Mouse (Mus musculus): Measurements from ENCODE around the gene Txnip. TPM values are rescaled to one million over a fixed set of nuclear protein-coding genes. Genes with fewer than 3 reads are reported as not detected.

Txnip gene
- 652 TPM for total RNA-seq (2023)

GRCm38 (mm10) chr3:96557694-96558093 lies at the start of gene Txnip:
Gene Txnip (plus strand): TSS chr3:96557957.

GRCm38 (mm10) chr3:96524914-96525313 lies 32.8 kb upstream of the Txnip start, which contains the start of gene Hfe2:
Gene Hfe2 (plus strand): TSS chr3:96525172.

GRCm38 (mm10) chr3:96576690-96577541 lies 19.2 kb downstream of the Txnip start, which contains the start of gene Gm16253:
Gene Gm16253 (plus strand): TSS chr3:96576984.

GRCm38 (mm10) chr3:96593790-96594560 lies 36.2 kb downstream of the Txnip start, which contains the start of gene Polr3gl:
Gene Polr3gl (minus strand): TSS chr3:96594181.

GRCm38 (mm10) chr3:96596228-96596707 lies 38.5 kb downstream of the Txnip start, which contains the start of gene Ankrd34a:
Gene Ankrd34a (plus strand): TSS chr3:96596636.

GRCm38 (mm10) chr3:96600639-96601250 lies 43.0 kb downstream of the Txnip start, which contains the start of gene Lix1l:
Gene Lix1l (plus strand): TSS chr3:96601149.

Other genes with a start within 250 kb of the Txnip start
- not detected for gene BC107364, start 105.7 kb upstream of the Txnip start, total RNA-seq (2023)
- not detected for gene Hfe2, start 32.8 kb upstream of the Txnip start, total RNA-seq (2023)
- gene Gm16253, start 19.0 kb downstream of the Txnip start, total RNA-seq (2023) = not detected
- gene Polr3gl, start 36.2 kb downstream of the Txnip start, total RNA-seq (2023) = 33.5 TPM
- not detected for gene Ankrd34a, start 38.7 kb downstream of the Txnip start, total RNA-seq (2023)
- gene Lix1l, start 43.2 kb downstream of the Txnip start, total RNA-seq (2023) = 0.44 TPM
- 83.5 TPM for gene Rbm8a, start 72.0 kb downstream of the Txnip start, total RNA-seq (2023)
- gene Pex11b, start 77.4 kb downstream of the Txnip start, total RNA-seq (2023) = 29.4 TPM
- gene Gm42957, start 77.5 kb downstream of the Txnip start, total RNA-seq (2023) = 0.21 TPM
- 3.3 TPM for gene Itga10, start 87.6 kb downstream of the Txnip start, total RNA-seq (2023)
- not detected for gene Ankrd35, start 112.2 kb downstream of the Txnip start, total RNA-seq (2023)
- 14.2 TPM for gene Pias3, start 138.4 kb downstream of the Txnip start, total RNA-seq (2023)
- 0.97 TPM for gene Nudt17, start 150.6 kb downstream of the Txnip start, total RNA-seq (2023)
- gene Polr3c, start 169.7 kb downstream of the Txnip start, total RNA-seq (2023) = 58.2 TPM
- 48.9 TPM for gene Rnf115, start 169.7 kb downstream of the Txnip start, total RNA-seq (2023)